Mouse (Mus musculus): ENCODE data around the gene Gm43738. TPM values are rescaled to one million over a fixed set of nuclear protein-coding genes. Genes with fewer than 3 reads are reported as not detected.
A peak's percentile ranks its signal among the peaks of the same experiment; 100 is the strongest.

The Gm43738 gene
- polyA plus RNA-seq, 1 experiment from 2014 or later: not detected

DNA sequence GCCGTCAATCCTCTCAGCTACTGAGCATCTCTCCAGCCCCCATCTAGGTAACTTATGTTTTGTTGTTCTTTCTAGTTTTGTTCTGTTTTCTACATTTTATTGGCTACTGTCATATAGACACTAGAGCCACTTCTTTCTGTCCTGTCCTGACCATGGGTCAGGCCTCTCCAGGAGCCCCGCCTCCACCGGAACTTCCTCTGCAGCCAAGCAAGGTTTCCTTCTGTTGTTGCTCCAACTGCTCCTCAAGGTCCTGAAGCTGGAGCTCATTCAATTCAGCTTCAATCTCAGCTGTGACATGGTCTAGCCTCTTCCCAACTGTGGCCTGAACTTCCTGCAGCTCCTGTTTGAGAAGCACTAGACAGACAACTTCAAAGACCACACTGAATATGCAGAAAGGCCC is 29.0 kb upstream of the Gm43738 start:
- no peak overlapping the region for H3K4me3 ChIP-seq
- peaks cover 7% of the 10 kb centered on the region for H3K4me1 ChIP-seq (replicated peaks)
- H3K27ac ChIP-seq: no peak overlapping the region
- WGBS: 90% methylated on average over 3 of the region's 3 CpGs
- no peak overlapping the region for H3K9ac ChIP-seq
- no peak overlapping the region for H3K4me2 ChIP-seq
- no peaks in the 10 kb centered on the region for H3K9me3 ChIP-seq
- H3K36me3 ChIP-seq: no peaks in the 10 kb centered on the region
- peaks cover 6% of the 10 kb centered on the region; the same call in 1 of the 2 replicates for H3K27me3 ChIP-seq
- ATAC-seq (ENCODE audit: low FRiP score): no peak

DNA sequence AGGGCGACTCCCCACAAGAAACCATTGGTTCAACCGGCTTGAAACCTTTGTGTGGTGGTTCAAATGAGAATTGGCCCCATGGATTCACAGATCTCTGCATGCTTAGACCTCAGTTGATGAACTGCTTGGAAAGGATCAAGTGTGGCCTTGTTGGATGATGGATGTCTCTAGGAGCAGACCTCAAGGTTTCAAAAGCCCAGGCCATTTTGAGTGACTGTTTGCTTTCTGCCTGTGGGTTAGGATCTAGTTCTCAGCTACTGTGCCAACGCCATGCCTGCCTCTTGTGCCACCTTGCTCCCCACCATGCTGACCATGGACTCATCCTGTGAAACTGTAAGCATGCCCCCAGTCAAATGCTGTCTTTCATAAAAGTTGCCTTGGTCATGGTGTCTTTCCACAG is 25.1 kb upstream of the Gm43738 start:
- Histone ChIP-seq H3K4me1 (replicated peaks) (no peaks in the 10 kb centered on the region), H3K4me3 (no peak overlapping the region), H3K27ac (no peak overlapping the region), H3K27me3 (no peaks in the 10 kb centered on the region), H3K9me3 (no peaks in the 10 kb centered on the region), H3K9ac (no peak overlapping the region), H3K4me2 (no peak overlapping the region), H3K36me3 (no peaks in the 10 kb centered on the region)
- ATAC-seq (ENCODE audit: low FRiP score): no peak
- 92% methylated on average over 3 of the region's 3 CpGs for WGBS

DNA sequence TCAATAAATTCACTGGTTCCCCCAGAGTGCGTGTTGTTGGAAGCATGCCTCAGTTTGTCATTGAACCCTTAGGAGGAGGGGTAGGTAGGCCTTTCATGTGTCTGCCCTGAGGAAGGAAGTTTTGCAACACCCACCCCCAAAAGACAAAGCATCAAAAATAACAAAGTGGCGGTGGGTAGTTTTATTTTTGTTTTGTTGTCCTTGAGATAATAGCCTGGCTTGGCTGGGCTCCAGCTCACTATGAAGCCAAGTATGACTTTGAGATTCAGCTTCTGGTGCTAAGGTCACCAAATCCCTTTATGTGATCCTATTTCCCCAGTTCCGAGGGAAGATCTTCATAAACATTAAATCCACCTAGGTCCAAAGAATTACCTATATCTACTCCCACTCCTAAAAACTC is 23.3 kb upstream of the Gm43738 start:
- no peak for ATAC-seq (ENCODE audit: low FRiP score)
- H3K4me2 ChIP-seq: no peak overlapping the region
- H3K4me1 ChIP-seq (replicated peaks): no peaks in the 10 kb centered on the region
- 87% methylated on average over 3 of the region's 3 CpGs for WGBS
- no peaks in the 10 kb centered on the region for H3K36me3 ChIP-seq
- H3K4me3 ChIP-seq: no peak overlapping the region
- H3K27me3 ChIP-seq: no peaks in the 10 kb centered on the region
- H3K9me3 ChIP-seq: no peaks in the 10 kb centered on the region
- no peak overlapping the region for H3K9ac ChIP-seq
- no peak overlapping the region for H3K27ac ChIP-seq

DNA sequence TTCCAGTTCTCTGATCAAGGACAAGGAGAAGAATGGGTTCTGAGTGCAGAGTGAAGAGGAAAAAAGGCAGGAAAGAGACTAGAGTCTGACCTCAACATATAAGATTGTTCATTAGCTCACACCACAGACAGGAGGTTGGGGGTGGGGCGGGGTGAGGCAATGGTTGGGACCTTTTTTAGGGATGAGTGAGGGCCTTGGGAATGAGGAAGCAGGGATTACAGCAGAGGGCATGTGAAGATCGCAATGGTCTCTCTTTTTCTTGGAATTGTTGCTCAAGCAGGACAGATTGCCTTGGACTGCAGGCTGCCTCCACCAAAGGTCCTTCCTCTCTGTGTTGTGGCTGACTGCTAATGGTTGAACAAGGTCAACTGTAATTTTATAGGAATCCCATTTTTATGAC is 22.4 kb upstream of the Gm43738 start:
- H3K4me3 ChIP-seq: no peak overlapping the region
- H3K27ac ChIP-seq: no peak overlapping the region
- no peak for ATAC-seq (ENCODE audit: low FRiP score)
- WGBS: 83% methylated on average over 2 of the region's 2 CpGs
- no peak overlapping the region for H3K9ac ChIP-seq
- H3K9me3 ChIP-seq: no peaks in the 10 kb centered on the region
- no peaks in the 10 kb centered on the region for H3K4me1 ChIP-seq (replicated peaks)
- no peaks in the 10 kb centered on the region for H3K27me3 ChIP-seq
- no peak overlapping the region for H3K4me2 ChIP-seq
- no peaks in the 10 kb centered on the region for H3K36me3 ChIP-seq

DNA sequence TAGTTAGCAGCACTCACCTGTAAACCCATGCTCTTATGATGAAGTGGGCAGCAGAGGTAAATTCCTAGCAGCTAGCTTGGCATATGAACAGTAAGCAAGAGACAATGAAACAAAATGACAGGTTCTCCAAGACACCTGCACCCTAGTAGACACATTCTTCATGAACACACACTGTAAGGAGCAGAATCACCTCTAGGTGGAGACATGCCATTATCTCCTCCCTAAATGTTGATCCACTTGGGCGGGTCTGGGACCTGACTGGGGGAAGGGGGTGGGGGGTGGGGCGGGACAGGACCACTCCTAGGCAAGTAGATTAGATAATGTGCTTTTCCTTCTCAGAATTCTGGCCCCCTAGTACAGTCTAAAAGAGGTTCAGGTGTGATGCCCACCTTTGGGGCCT is 14.6 kb upstream of the Gm43738 start:
- no peak overlapping the region for H3K27ac ChIP-seq
- WGBS: 0% methylated on average over 2 of the region's 2 CpGs
- ATAC-seq (ENCODE audit: low FRiP score): no peak
- H3K9me3 ChIP-seq: no peaks in the 10 kb centered on the region
- no peak overlapping the region for H3K4me2 ChIP-seq
- no peak overlapping the region for H3K4me3 ChIP-seq
- no peaks in the 10 kb centered on the region for H3K4me1 ChIP-seq (replicated peaks)
- H3K27me3 ChIP-seq: no peaks in the 10 kb centered on the region
- H3K9ac ChIP-seq: no peak overlapping the region
- no peaks in the 10 kb centered on the region for H3K36me3 ChIP-seq

DNA sequence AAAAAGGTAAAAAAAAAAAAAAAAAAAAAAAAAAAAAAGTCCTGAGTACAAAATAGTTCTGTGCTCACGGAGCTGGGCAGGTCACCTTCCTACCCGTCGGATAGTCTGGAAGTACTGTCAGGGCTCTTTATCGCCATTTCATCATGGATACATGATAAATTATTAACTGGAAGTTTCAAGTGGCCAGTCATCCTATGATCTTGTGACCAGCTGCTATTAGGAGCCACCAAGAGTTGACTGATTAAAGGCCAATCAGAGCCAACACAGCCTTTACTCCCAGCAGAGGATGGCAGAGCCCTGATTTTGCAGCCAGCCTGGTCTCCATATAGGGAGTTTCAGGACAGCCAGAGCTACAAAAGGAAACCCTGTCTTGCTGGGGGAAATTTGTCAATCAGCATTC is 12.2 kb upstream of the Gm43738 start:
- 89% methylated on average over 4 of the region's 4 CpGs for WGBS
- no peak for ATAC-seq (ENCODE audit: low FRiP score)
- Histone ChIP-seq H3K27me3 (no peaks in the 10 kb centered on the region), H3K9ac (no peak overlapping the region), H3K4me1 (replicated peaks) (no peaks in the 10 kb centered on the region), H3K27ac (no peak overlapping the region), H3K36me3 (no peaks in the 10 kb centered on the region), H3K4me2 (no peak overlapping the region), H3K4me3 (no peak overlapping the region), H3K9me3 (no peaks in the 10 kb centered on the region)

DNA sequence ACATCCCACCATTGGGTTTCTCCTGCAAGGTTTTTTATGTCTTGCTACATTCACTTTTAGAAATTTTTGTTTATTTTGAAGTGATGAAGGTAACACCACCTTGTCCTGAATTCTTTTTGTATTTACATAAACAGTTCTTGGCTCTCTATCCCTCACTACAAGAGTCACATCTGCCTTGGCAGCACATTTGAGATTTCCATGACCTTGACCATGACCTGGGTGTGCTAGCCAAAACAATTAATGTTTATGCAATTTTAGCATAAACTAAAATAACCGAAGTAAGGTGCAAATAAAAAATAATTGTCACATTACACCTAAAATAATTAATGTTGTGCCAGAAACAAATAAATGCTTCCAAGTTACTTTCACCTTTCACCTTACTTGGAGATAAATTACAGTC is 7.2 kb upstream of the Gm43738 start:
- 76% methylated on average over 1 of the region's 1 CpGs for WGBS
- no peak overlapping the region for H3K4me2 ChIP-seq
- H3K4me3 ChIP-seq: no peak overlapping the region
- no peak overlapping the region for H3K9ac ChIP-seq
- H3K27ac ChIP-seq: no peak overlapping the region
- H3K36me3 ChIP-seq: no peaks in the 10 kb centered on the region
- no peak for ATAC-seq (ENCODE audit: low FRiP score)
- H3K4me1 ChIP-seq (replicated peaks): no peaks in the 10 kb centered on the region
- no peaks in the 10 kb centered on the region for H3K9me3 ChIP-seq
- no peaks in the 10 kb centered on the region for H3K27me3 ChIP-seq

DNA sequence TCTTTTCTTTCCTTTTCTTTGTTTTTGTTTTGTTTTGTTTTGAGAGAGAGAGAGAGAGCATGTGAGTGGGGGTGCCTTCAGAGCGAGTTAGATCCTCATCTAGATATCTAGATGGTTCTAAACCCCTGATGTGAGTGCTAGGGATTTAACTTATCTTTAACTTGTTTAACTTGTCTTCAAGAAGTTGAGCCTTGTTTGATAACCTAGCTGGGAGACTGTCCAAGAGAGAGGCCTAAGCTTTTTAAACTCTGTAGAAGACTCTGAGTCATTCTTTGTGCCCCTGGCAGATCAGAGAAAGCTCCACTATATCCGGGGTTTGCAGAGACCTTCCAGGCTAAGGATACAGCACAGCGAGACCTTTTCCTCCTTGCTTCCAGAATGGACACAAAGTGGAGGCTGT is 6.6 kb upstream of the Gm43738 start:
- no peaks in the 10 kb centered on the region for H3K27me3 ChIP-seq
- WGBS: 73% methylated on average over 3 of the region's 3 CpGs
- H3K9me3 ChIP-seq: no peaks in the 10 kb centered on the region
- no peak overlapping the region for H3K4me2 ChIP-seq
- peaks cover 2% of the 10 kb centered on the region; the same call in 1 of the 2 replicates for H3K4me1 ChIP-seq (replicated peaks)
- H3K9ac ChIP-seq: no peak overlapping the region
- H3K4me3 ChIP-seq: no peak overlapping the region
- H3K36me3 ChIP-seq: no peaks in the 10 kb centered on the region
- no peak overlapping the region for H3K27ac ChIP-seq
- no peak for ATAC-seq (ENCODE audit: low FRiP score)

DNA sequence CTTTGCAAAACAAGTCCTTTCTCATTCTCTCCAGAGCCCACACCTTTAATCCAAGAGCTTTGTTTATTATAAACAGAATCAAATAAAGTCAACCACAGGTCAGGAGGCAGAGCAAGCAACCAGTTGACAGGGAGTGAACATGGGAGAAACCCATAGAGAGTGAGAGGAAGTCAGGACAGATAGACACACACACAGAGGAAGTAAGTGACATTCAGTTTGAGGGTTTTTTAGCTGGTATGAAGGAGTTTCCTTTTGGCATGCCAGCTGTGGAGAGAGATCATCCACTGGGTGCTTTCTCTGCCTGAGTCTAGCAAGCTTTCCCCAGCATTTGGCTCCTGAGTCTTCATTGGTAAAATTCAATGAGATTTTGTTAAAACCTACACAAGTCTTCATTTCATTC is 6.0 kb upstream of the Gm43738 start:
- Histone ChIP-seq H3K27ac (no peak overlapping the region), H3K27me3 (no peaks in the 10 kb centered on the region), H3K36me3 (no peaks in the 10 kb centered on the region), H3K4me1 (replicated peaks) (peaks cover 6% of the 10 kb centered on the region), H3K9me3 (no peaks in the 10 kb centered on the region), H3K4me2 (no peak overlapping the region), H3K9ac (no peak overlapping the region), H3K4me3 (no peak overlapping the region)
- ATAC-seq (ENCODE audit: low FRiP score): no peak

DNA sequence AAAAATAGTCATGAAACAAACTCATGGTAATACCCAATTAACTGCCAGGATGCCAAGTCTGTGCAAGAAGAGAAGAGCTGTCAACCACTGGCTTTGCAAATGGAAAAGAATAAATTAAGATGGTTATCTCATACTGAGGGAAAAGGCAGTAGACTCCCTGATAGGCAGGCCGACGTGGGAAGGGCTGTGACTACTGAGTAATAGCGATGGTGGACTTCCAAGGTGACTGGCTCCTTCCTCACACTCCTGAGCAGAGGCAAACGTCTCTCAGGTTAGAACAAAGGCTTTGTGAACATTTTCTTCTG is 2.3 kb upstream of the Gm43738 start:
- peaks cover 17% of the 10 kb centered on the region for H3K36me3 ChIP-seq
- H3K9me3 ChIP-seq: no peaks in the 10 kb centered on the region
- H3K4me3 ChIP-seq: no peak overlapping the region
- no peaks in the 10 kb centered on the region for H3K27me3 ChIP-seq
- 83% methylated on average over 4 of the region's 4 CpGs for WGBS
- ATAC-seq (ENCODE audit: low FRiP score): no peak
- no peak overlapping the region for H3K4me2 ChIP-seq
- H3K4me1 ChIP-seq (replicated peaks): peaks cover 31% of the 10 kb centered on the region
- no peak overlapping the region for H3K27ac ChIP-seq
- H3K9ac ChIP-seq: no peak overlapping the region

DNA sequence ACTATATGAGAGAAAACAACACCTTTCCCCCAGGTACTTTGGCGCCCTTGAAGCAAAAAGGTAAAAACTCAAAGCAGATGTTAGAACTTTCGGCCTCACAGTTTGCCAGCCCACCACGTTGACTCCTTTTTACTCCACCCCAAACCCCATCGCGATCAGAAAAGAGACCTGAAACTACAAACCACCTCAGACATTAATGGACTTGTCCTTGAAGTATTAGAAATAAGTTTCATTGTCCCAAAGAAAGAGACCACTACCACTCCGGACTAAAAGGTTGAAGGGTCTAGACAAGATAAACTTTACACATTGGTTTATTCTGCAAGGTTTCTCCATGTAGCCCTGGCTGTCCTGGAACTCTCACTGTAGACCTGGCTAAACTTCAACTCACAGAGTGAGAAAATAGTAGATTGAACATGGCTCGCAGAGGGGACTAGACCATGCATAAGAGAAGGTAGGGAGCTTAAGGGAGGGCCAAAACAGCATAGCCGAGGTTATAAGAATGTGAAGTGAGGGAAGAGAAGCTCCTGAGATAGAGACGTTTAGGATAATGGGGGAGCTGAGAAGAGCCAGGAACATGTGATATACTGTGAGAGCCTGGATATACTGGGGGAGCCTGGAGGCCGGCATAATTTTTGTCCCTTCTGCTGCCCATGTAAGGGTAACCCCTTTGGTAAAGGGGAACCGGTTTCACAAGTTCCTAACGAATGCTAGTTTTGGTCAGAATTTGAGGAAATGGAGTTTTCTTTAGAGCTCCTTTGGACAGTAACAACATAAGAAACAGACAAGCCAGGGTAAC is 1.8 kb upstream of the Gm43738 start:
- H3K9me3 ChIP-seq: no peaks in the 10 kb centered on the region
- peak overlapping the region; percentile 30; the same call in 1 of the 2 replicates for H3K9ac ChIP-seq
- no peaks in the 10 kb centered on the region for H3K27me3 ChIP-seq
- H3K4me1 ChIP-seq (replicated peaks): peaks cover 33% of the 10 kb centered on the region
- peak overlapping the region; percentile 55 for H3K4me2 ChIP-seq
- peak overlapping the region; percentile 71 for H3K4me3 ChIP-seq
- peaks cover 22% of the 10 kb centered on the region for H3K36me3 ChIP-seq
- peak overlapping the region; percentile 81 for H3K27ac ChIP-seq
- WGBS: 67% methylated on average over 12 of the region's 12 CpGs
- no peak for ATAC-seq (ENCODE audit: low FRiP score)

DNA sequence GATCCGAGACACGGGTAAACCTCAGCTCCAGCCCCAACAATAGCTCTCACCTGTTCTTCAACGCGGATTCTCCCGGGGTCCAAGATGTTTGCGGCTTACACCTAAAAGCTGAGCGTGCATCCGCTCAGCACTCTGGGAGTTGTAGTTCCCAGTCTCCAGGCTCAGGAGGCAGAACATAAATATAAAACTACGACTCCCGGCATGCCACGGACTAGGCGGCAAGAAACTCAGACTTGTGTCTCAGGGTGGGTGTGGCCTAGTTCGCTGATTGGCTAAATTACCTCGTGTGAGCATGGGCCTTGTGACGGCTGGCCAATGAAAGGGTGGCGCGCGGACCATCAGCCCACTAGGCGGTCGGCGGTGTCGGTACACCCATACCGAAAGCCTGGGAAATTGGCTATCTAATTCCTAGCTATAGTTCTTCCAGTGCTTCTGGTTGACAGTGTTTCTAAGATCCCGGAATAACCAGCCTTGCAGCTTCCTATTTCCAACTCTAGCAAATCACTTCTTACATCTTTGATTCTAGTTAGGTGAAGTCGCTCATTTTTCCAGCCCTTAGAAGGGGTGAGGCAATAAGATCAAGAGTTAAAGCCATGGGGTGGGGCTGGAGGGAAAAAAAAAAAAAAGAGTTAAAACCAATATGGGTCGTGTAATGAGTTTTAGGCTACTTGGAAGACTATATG is 1.1 kb upstream of the Gm43738 start, which contains the start of gene Fdps:
TSS of gene Fdps (minus strand) at position 148 of the 683 bp plus-strand sequence.
- ATAC-seq (ENCODE audit: low FRiP score): peak; percentile 99
- Histone ChIP-seq H3K4me1 (replicated peaks) (peaks cover 33% of the 10 kb centered on the region), H3K27me3 (no peaks in the 10 kb centered on the region), H3K4me3 (peak within 1 kb of the TSS; percentile 71), H3K27ac (peak within 1 kb of the TSS; percentile 81), H3K9ac (peak within 1 kb of the TSS; percentile 86), H3K4me2 (peak within 1 kb of the TSS; percentile 88), H3K36me3 (peaks cover 28% of the 10 kb centered on the region), H3K9me3 (no peaks in the 10 kb centered on the region)
- under 1% methylated on average over 26 of the region's 26 CpGs for WGBS

DNA sequence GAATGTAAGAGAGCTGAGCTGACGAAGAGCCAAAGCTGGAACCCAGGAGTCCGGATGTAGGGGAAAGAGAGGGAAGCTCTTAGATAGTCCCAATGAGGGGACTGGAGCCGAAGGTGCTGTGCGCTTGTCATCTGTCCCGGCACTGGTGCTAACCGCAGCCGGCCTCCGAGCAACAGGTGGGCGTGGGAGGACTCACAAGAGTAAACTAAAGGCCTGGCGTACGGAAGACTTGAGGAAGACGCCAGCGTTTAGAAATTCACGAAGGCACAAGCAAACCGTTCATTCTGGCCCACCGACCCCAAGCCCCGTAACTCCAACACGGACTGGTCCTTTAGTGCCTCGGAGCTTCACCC is 536 bp upstream of the Gm43738 start:
- H3K36me3 ChIP-seq: peaks cover 34% of the 10 kb centered on the region
- H3K9ac ChIP-seq: peak overlapping the region; percentile 86
- peaks cover 33% of the 10 kb centered on the region for H3K4me1 ChIP-seq (replicated peaks)
- peak; percentile 50 for ATAC-seq (ENCODE audit: low FRiP score)
- no peaks in the 10 kb centered on the region for H3K27me3 ChIP-seq
- no peaks in the 10 kb centered on the region for H3K9me3 ChIP-seq
- peak overlapping the region; percentile 71 for H3K4me3 ChIP-seq
- WGBS: under 1% methylated on average over 19 of the region's 19 CpGs
- H3K4me2 ChIP-seq: peak overlapping the region; percentile 88
- H3K27ac ChIP-seq: peak overlapping the region; percentile 81
